Mouse (Mus musculus): ENCODE results near the gene Ccr5.

DNA sequence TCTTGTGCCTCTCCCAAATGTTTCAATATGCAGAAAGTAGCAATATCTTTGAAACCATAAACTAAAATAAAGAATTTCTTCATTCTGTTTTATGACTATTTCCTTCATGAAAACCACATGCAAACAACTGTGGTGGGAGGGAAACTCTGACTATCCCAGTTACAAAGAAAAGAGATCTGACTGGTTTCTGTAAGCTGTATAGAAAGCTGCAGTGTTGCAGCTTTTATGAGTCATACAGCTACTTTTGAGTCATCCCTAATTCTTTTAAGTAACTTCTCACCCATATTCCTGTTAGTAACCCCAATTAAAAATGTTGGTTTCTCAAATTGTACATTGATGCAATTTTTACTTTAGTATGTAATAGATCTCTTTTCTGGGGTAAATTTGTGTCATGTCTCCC lies 25.0 kb downstream of the Ccr5 start:
- TF ChIP-seq CTCF (conservative IDR thresholded peaks at IDR 0.05; ENCODE audit: insufficient read depth, insufficient read length, low read depth, low read length), result no peak
- no peak for TF ChIP-seq POLR2A (IDR thresholded peaks at IDR 0.05; ENCODE audit: low read depth, low read length)

All from kidney, adult 2 months (tissue).